Mouse (Mus musculus) hindbrain, embryonic 14.5 days (tissue): ENCODE measurements around the gene Zfp2. TPM values are rescaled to one million over a fixed set of nuclear protein-coding genes. Genes with fewer than 3 reads are reported as not detected.

Experiments used
- polyA plus RNA-seq: library from polyadenylated mRNA; unstranded; fragments of >200 nt; fragmentation: Nextera tagmentation; extraction: Ambion mirVana; gene quantifications from 2 replicates; pipeline ENCODE4 v1.2.1, GENCODE M21; 2014

Gene Zfp2
- polyA plus RNA-seq, 1 experiment from 2014 or later: 46.5 TPM

Other genes starting within 250 kb of the Zfp2 start
- 71.9 and 80.9 TPM in 2 replicates for gene Zfp354c, start 88.4 kb downstream of the Zfp2 start, polyA plus RNA-seq
- gene Zfp879, start 74.6 kb downstream of the Zfp2 start, polyA plus RNA-seq: 1.7 TPM in 2 replicates
- gene Grm6, start 65.5 kb downstream of the Zfp2 start, polyA plus RNA-seq: not detected in 2 replicates
- 9.9 and 14.4 TPM in 2 replicates for gene Zfp454, start 28.5 kb downstream of the Zfp2 start, polyA plus RNA-seq
- 5.1 and 5.5 TPM in 2 replicates for gene Zfp354b, start 15.5 kb upstream of the Zfp2 start, polyA plus RNA-seq
- gene 4933414I15Rik, start 27.6 kb upstream of the Zfp2 start, polyA plus RNA-seq: not detected in 2 replicates
- not detected in 2 replicates for gene Prop1, start 37.6 kb upstream of the Zfp2 start, polyA plus RNA-seq
- gene Olfr1378, start 50.4 kb upstream of the Zfp2 start, polyA plus RNA-seq: not detected in 2 replicates
- gene Olfr1377, start 65.8 kb upstream of the Zfp2 start, polyA plus RNA-seq: not detected in 2 replicates
- not detected in 2 replicates for gene Olfr51, start 87.4 kb upstream of the Zfp2 start, polyA plus RNA-seq
- gene Olfr54, start 98.1 kb upstream of the Zfp2 start, polyA plus RNA-seq: not detected in 2 replicates
- not detected in 2 replicates for gene Olfr1375, start 131.9 kb upstream of the Zfp2 start, polyA plus RNA-seq
- 12.4 and 16.7 TPM in 2 replicates for gene Zfp354a, start 143.1 kb upstream of the Zfp2 start, polyA plus RNA-seq